Mouse (Mus musculus) central nervous system, embryonic 14 days (tissue): ENCODE measurements around the gene Spin2g. TPM values are rescaled to one million over a fixed set of nuclear protein-coding genes. Genes with fewer than 3 reads are reported as not detected.

Experiments
- polyA plus RNA-seq: library from polyadenylated mRNA; depleted of rRNA; stranded (reverse); fragments of >200 nt; gene quantifications from 2 replicates; pipeline ENCODE4 v1.2.3, GENCODE M21; 2012; rRNA removed

Gene Spin2g
- not detected in 2 replicates for polyA plus RNA-seq

GRCm38 (mm10) chrX:34238633-34239032, at the start of gene Spin2g:
Spin2g (minus strand) TSS chrX:34238733.

Other genes with a start within 250 kb of the Spin2g start
- not detected in 2 replicates for gene Btbd35f9, start 77.2 kb downstream of the Spin2g start, polyA plus RNA-seq
- not detected in 2 replicates for gene Btbd35f8, start 211.8 kb upstream of the Spin2g start, polyA plus RNA-seq